Mouse (Mus musculus) thymus, adult 2 months (tissue): ENCODE data around the gene Tmem59.

Experiments used
- CTCF ChIP-seq: fragments of 200-500 bp; IDR thresholded peaks from 2 replicates; pipeline ENCODE4 v1.5.1; 2012; ENCODE audit warnings: mild to moderate bottlenecking, control low read depth, low read length, moderate library complexity, borderline replicate concordance; ENCODE audit not compliant: control insufficient read depth, poor library complexity, insufficient read depth; ENCODE audit errors: extremely low read depth
- POLR2A ChIP-seq: fragments of 200-500 bp; IDR thresholded peaks from 2 replicates; pipeline ENCODE4 v1.6.1; 2012; ENCODE audit warnings: mild to moderate bottlenecking, low read length, control low read depth, moderate library complexity; ENCODE audit not compliant: control insufficient read depth, poor library complexity, insufficient read depth; ENCODE audit errors: extremely low read depth

GRCm38 (mm10) chr4:107193841-107194240 is 15.6 kb downstream of the Tmem59 start:
- no peak for TF ChIP-seq CTCF
- TF ChIP-seq POLR2A: no peak
